Mouse (Mus musculus) MEL (cell line): ENCODE measurements around the gene Mrto4. TPM values are rescaled to one million over a fixed set of nuclear protein-coding genes. Genes with fewer than 3 reads are reported as not detected.

ENCODE experiments used
- DNase-seq: peaks from one replicate; pipeline ENCODE4 v3.0.0; 2011; ENCODE audit warnings: low read depth, low spot score
- H3K27ac ChIP-seq: 2 replicates; pipeline ENCODE4 v1.5.1; 2012; ENCODE audit warnings: low read depth, mild to moderate bottlenecking, control low read depth, low read length, moderate library complexity; ENCODE audit not compliant: control insufficient read depth
- H3K27me3 ChIP-seq, 2 experiments: fragments of 150-350 bp in 1 of 2; sonication (generic) in 1 of 2; 2 replicates each; pipeline ENCODE4 v1.6.1; 2012; ENCODE audit warnings: low read length in 2 of 2, mild to moderate bottlenecking in 2 of 2, improper control_type of control experiment in 1 of 2, moderate library complexity in 1 of 2; ENCODE audit not compliant: insufficient read depth in 2 of 2, control insufficient read depth in 1 of 2
- H3K36me3 ChIP-seq, 2 experiments: 2 replicates each; pipeline ENCODE4 v1.6.1; 2012 to 2014; ENCODE audit warnings: low read length in 2 of 2, improper control_type of control experiment in 1 of 2, inconsistent platforms in 1 of 2, mild to moderate bottlenecking in 1 of 2; ENCODE audit not compliant: insufficient read depth in 2 of 2, control insufficient read depth in 1 of 2
- H3K4me1 ChIP-seq, 2 experiments: fragments of 150-350 bp in 1 of 2; sonication (generic) in 1 of 2; 2 replicates each; pipeline ENCODE4 v1.6.1; 2012; ENCODE audit warnings: low read length in 2 of 2, improper control_type of control experiment in 1 of 2, mild to moderate bottlenecking in 1 of 2; ENCODE audit not compliant: insufficient read depth in 2 of 2, control insufficient read depth in 1 of 2
- H3K4me3 ChIP-seq, 2 experiments: fragments of 150-350 bp in 1 of 2; sonication (generic) in 1 of 2; 2 replicates each; pipeline ENCODE4 v1.5.1; 2012; ENCODE audit warnings: low read depth in 2 of 2, low read length in 2 of 2, mild to moderate bottlenecking in 2 of 2, moderate library complexity in 2 of 2, control low read depth in 1 of 2, improper control_type of control experiment in 1 of 2; ENCODE audit not compliant: control insufficient read depth in 1 of 2, insufficient read depth in 1 of 2
- H3K79me2 ChIP-seq: 2 replicates; pipeline ENCODE4 v1.6.1; 2012; ENCODE audit warnings: mild to moderate bottlenecking, low read length, moderate library complexity; ENCODE audit not compliant: control insufficient read depth, poor library complexity, insufficient read depth
- H3K9ac ChIP-seq: 2 replicates; pipeline ENCODE4 v1.6.1; 2012; ENCODE audit warnings: low read depth, mild to moderate bottlenecking, control low read depth, low read length, moderate library complexity; ENCODE audit not compliant: control insufficient read depth, poor library complexity, severe bottlenecking
- H3K9me3 ChIP-seq: fragments of 150-350 bp; sonication (generic); replicated peaks from 2 replicates; pipeline ENCODE4 v1.6.1; 2012; ENCODE audit warnings: mild to moderate bottlenecking, low read length, improper control_type of control experiment, moderate library complexity; ENCODE audit not compliant: insufficient read depth
- BHLHE40 ChIP-seq: IDR thresholded peaks from 2 replicates; pipeline ENCODE4 v1.6.1; 2012; ENCODE audit warnings: low read depth, mild to moderate bottlenecking, inconsistent platforms, low read length, improper control_type of control experiment, borderline replicate concordance
- CHD1 ChIP-seq: IDR thresholded peaks from 2 replicates; pipeline ENCODE4 v1.6.1; 2012; ENCODE audit warnings: low read depth, mild to moderate bottlenecking, inconsistent platforms, low read length, improper control_type of control experiment
- CHD2 ChIP-seq: IDR thresholded peaks from 2 replicates; pipeline ENCODE4 v1.6.1; 2011; ENCODE audit warnings: low read length, improper control_type of control experiment
- CTCF ChIP-seq, 3 experiments: IDR thresholded peaks in 2 of 3; conservative IDR thresholded peaks in 1 of 3; 2 replicates each; pipeline ENCODE4 v1.5.1; 2011 to 2012; ENCODE audit warnings: low read length in 3 of 3, low read depth in 2 of 3, mild to moderate bottlenecking in 2 of 3, improper control_type of control experiment in 1 of 3, inconsistent platforms in 1 of 3, mixed read lengths in 1 of 3, moderate library complexity in 1 of 3; ENCODE audit not compliant: control insufficient read depth in 1 of 3, insufficient read depth in 1 of 3, poor library complexity in 1 of 3, severe bottlenecking in 1 of 3
- ELF1 ChIP-seq: IDR thresholded peaks from 2 replicates; pipeline ENCODE4 v1.6.1; 2014; ENCODE audit warnings: low read depth, mild to moderate bottlenecking, inconsistent platforms, low read length, improper control_type of control experiment, moderate library complexity
- ETS1 ChIP-seq: IDR thresholded peaks from 2 replicates; pipeline ENCODE4 v1.6.1; 2012; ENCODE audit warnings: low read depth, mild to moderate bottlenecking, inconsistent platforms, low read length, improper control_type of control experiment, moderate library complexity
- GATA1 ChIP-seq: IDR thresholded peaks from 2 replicates; pipeline ENCODE4 v1.6.1; 2011; ENCODE audit warnings: low read depth, low read length, improper control_type of control experiment
- HCFC1 ChIP-seq: IDR thresholded peaks from 2 replicates; pipeline ENCODE4 v1.6.1; 2012; ENCODE audit warnings: low read depth, mild to moderate bottlenecking, inconsistent platforms, low read length, improper control_type of control experiment, moderate library complexity
- KAT2A ChIP-seq: conservative IDR thresholded peaks from 2 replicates; pipeline ENCODE4 v1.6.1; 2012; ENCODE audit warnings: low read depth, low read length, improper control_type of control experiment, inconsistent platforms
- MAFK ChIP-seq: IDR thresholded peaks from 2 replicates; pipeline ENCODE4 v1.6.1; 2011; ENCODE audit warnings: low read depth, mild to moderate bottlenecking, low read length, improper control_type of control experiment, borderline replicate concordance
- MAX ChIP-seq: IDR thresholded peaks from 2 replicates; pipeline ENCODE4 v1.6.1; 2011; ENCODE audit warnings: low read length, improper control_type of control experiment
- MEF2A ChIP-seq: IDR thresholded peaks from 2 replicates; pipeline ENCODE4 v1.6.1; 2014; ENCODE audit warnings: low read depth, mild to moderate bottlenecking, inconsistent platforms, low read length, improper control_type of control experiment; ENCODE audit not compliant: poor library complexity, insufficient replicate concordance, severe bottlenecking; ENCODE audit errors: extremely low read depth
- MXI1 ChIP-seq: IDR thresholded peaks from 2 replicates; pipeline ENCODE4 v1.6.1; 2011; ENCODE audit warnings: mild to moderate bottlenecking, low read depth, low read length, improper control_type of control experiment
- MYC ChIP-seq: IDR thresholded peaks from 2 replicates; pipeline ENCODE4 v1.6.1; 2011; ENCODE audit warnings: low read depth, mild to moderate bottlenecking, low read length, improper control_type of control experiment, moderate library complexity
- NELFE ChIP-seq: IDR thresholded peaks from 2 replicates; pipeline ENCODE4 v1.6.1; 2011; ENCODE audit warnings: low read depth, low read length, improper control_type of control experiment
- POLR2AphosphoS2 ChIP-seq: IDR thresholded peaks from 2 replicates; pipeline ENCODE4 v1.6.1; 2011; ENCODE audit warnings: low read length, improper control_type of control experiment
- POLR2AphosphoS5 ChIP-seq: IDR thresholded peaks from 2 replicates; pipeline ENCODE4 v1.6.1; 2012; ENCODE audit warnings: low read depth, borderline replicate concordance, mild to moderate bottlenecking, inconsistent platforms, low read length, moderate library complexity, mixed read lengths
- RAD21 ChIP-seq: IDR thresholded peaks from 2 replicates; pipeline ENCODE4 v1.6.1; 2011; ENCODE audit warnings: mild to moderate bottlenecking, low read depth, low read length, improper control_type of control experiment
- SIN3A ChIP-seq: IDR thresholded peaks from 2 replicates; pipeline ENCODE4 v1.6.1; 2012; ENCODE audit warnings: low read length, improper control_type of control experiment, inconsistent platforms
- SMC3 ChIP-seq: IDR thresholded peaks from 2 replicates; pipeline ENCODE4 v1.6.1; 2011; ENCODE audit warnings: low read depth, low read length, improper control_type of control experiment
- TAL1 ChIP-seq: IDR thresholded peaks from 2 replicates; pipeline ENCODE4 v1.6.1; 2012; ENCODE audit warnings: mild to moderate bottlenecking, inconsistent platforms, low read length, moderate library complexity, mixed read lengths
- TBP ChIP-seq: IDR thresholded peaks from 2 replicates; pipeline ENCODE4 v1.8.0; 2011; ENCODE audit warnings: low read depth, low read length, improper control_type of control experiment
- TCF12 ChIP-seq: IDR thresholded peaks from 2 replicates; pipeline ENCODE4 v1.6.1; 2014; ENCODE audit warnings: low read depth, mild to moderate bottlenecking, inconsistent platforms, low read length, improper control_type of control experiment, moderate library complexity
- UBTF ChIP-seq: IDR thresholded peaks from 2 replicates; pipeline ENCODE4 v1.6.1; 2012; ENCODE audit warnings: low read depth, mild to moderate bottlenecking, inconsistent platforms, low read length, improper control_type of control experiment, moderate library complexity, borderline replicate concordance; ENCODE audit not compliant: insufficient read depth
- USF1 ChIP-seq: IDR thresholded peaks from 2 replicates; pipeline ENCODE4 v1.6.1; 2014; ENCODE audit warnings: low read depth, mild to moderate bottlenecking, inconsistent platforms, low read length, improper control_type of control experiment, moderate library complexity
- USF2 ChIP-seq, 2 experiments: IDR thresholded peaks; 2 replicates each; pipeline ENCODE4 v1.6.1; 2011 to 2012; ENCODE audit warnings: improper control_type of control experiment in 2 of 2, low read length in 2 of 2, borderline replicate concordance in 1 of 2, inconsistent platforms in 1 of 2, low read depth in 1 of 2, mild to moderate bottlenecking in 1 of 2; ENCODE audit not compliant: insufficient read depth in 1 of 2
- ZC3H11A ChIP-seq: IDR thresholded peaks from 2 replicates; pipeline ENCODE4 v1.6.1; 2012; ENCODE audit warnings: low read depth, mild to moderate bottlenecking, inconsistent platforms, low read length, improper control_type of control experiment
- ZKSCAN1 ChIP-seq: IDR thresholded peaks from 2 replicates; pipeline ENCODE4 v1.6.1; 2012; ENCODE audit warnings: low read depth, mild to moderate bottlenecking, inconsistent platforms, low read length, improper control_type of control experiment, moderate library complexity
- ZMIZ1 ChIP-seq: IDR thresholded peaks from 2 replicates; pipeline ENCODE4 v1.6.1; 2012; ENCODE audit warnings: low read depth, mild to moderate bottlenecking, inconsistent platforms, low read length, improper control_type of control experiment, moderate library complexity
- ZNF384 ChIP-seq: IDR thresholded peaks from 2 replicates; pipeline ENCODE4 v1.6.1; 2012; ENCODE audit warnings: low read depth, mild to moderate bottlenecking, inconsistent platforms, low read length, improper control_type of control experiment
- polyA plus RNA-seq, 2 experiments: library from polyadenylated mRNA; stranded (reverse) in 1 of 2; unstranded in 1 of 2; fragments of >175 nt in 1 of 2; fragments of >200 nt in 1 of 2; gene quantifications; 2 replicates each; pipeline versions ENCODE4 v1.2.1 to v1.2.4; 2012; ENCODE audit warnings: low replicate concordance in 2 of 2, low read depth in 1 of 2; ENCODE audit not compliant: insufficient read length in 2 of 2, insufficient read depth in 1 of 2, missing spikeins in 1 of 2
- total RNA-seq: library from RNA; depleted of rRNA; stranded (reverse); fragments of 300-350 nt; gene quantifications from 2 replicates; pipeline ENCODE4 v1.2.3, GENCODE M21; 2012

Mrto4 gene
- total and polyA plus RNA-seq, 3 experiments, result 253 to 353 TPM; not detected in 1

- Histone ChIP-seq H3K4me1 (peaks cover 0 to 9% of the 10 kb centered on the region in 2 experiments; a peak in 2 of 4 replicates), H3K36me3 (no peaks in the 10 kb centered on the region; a peak in 1 of 4 replicates), H3K9me3 (no peaks in the 10 kb centered on the region), H3K4me3 (peak overlapping the region; percentile 86 to 88), H3K27ac (no peak overlapping the region), H3K9ac (peak overlapping the region; percentile 93), H3K27me3 (no peaks in the 10 kb centered on the region), H3K79me2 (peaks cover 4% of the 10 kb centered on the region; the same call in 1 of the 2 replicates)
- peak; percentile 19 for DNase-seq
- TF ChIP-seq MAFK, result no peak
- no peak for TF ChIP-seq CHD1
- no peak for TF ChIP-seq RAD21
- TF ChIP-seq NELFE, result no peak
- no peak for TF ChIP-seq MYC
- no peak for TF ChIP-seq TBP
- no peak for TF ChIP-seq ZKSCAN1
- TF ChIP-seq KAT2A, result no peak
- TF ChIP-seq ZC3H11A, result no peak
- TF ChIP-seq POLR2AphosphoS2, result no peak
- no peak for TF ChIP-seq USF2 (IDR thresholded peaks at IDR 0.05; ENCODE audit: borderline replicate concordance in 1 of 2, insufficient read depth in 1 of 2, low read depth in 1 of 2, low read length in 2 of 2)
- TF ChIP-seq GATA1, result no peak
- no peak for TF ChIP-seq ELF1
- no peak for TF ChIP-seq HCFC1
- TF ChIP-seq MEF2A, result no peak
Observed at GRCm38 (mm10) chr4:139309651-139310050, 42.7 kb downstream of the Mrto4 start.

- Histone ChIP-seq H3K4me3 (no peak overlapping the region), H3K9me3 (no peaks in the 10 kb centered on the region), H3K36me3 (no peaks in the 10 kb centered on the region; a peak in 1 of 4 replicates), H3K79me2 (peaks cover 4% of the 10 kb centered on the region; the same call in 1 of the 2 replicates), H3K4me1 (peaks cover 0 to 9% of the 10 kb centered on the region in 2 experiments; a peak in 2 of 4 replicates), H3K27me3 (no peaks in the 10 kb centered on the region), H3K9ac (no peak overlapping the region), H3K27ac (no peak overlapping the region)
- TF ChIP-seq MAX (no peak), TCF12 (no peak), MXI1 (no peak), SMC3 (no peak), POLR2AphosphoS2 (no peak), CHD2 (no peak), CTCF (IDR thresholded peaks at IDR 0.05 in 2 of 3, conservative IDR thresholded peaks at IDR 0.05 in 1 of 3; ENCODE audit: control insufficient read depth in 1 of 3, insufficient read depth in 1 of 3, low read depth in 2 of 3, low read length in 3 of 3, poor library complexity in 1 of 3, severe bottlenecking in 1 of 3) (no peak), BHLHE40 (no peak), ELF1 (no peak), POLR2AphosphoS5 (no peak), HCFC1 (no peak), TAL1 (no peak), MAFK (no peak), ZNF384 (no peak), KAT2A (no peak), USF1 (no peak), UBTF (no peak), ETS1 (no peak), SIN3A (no peak), ZMIZ1 (no peak)
- DNase-seq, result peak; percentile 58
Observed at GRCm38 (mm10) chr4:139307916-139308315, 44.5 kb downstream of the Mrto4 start.
